Comparison of ENCODE assay signal across 9 mouse cellular contexts in the genomic region with DNA sequence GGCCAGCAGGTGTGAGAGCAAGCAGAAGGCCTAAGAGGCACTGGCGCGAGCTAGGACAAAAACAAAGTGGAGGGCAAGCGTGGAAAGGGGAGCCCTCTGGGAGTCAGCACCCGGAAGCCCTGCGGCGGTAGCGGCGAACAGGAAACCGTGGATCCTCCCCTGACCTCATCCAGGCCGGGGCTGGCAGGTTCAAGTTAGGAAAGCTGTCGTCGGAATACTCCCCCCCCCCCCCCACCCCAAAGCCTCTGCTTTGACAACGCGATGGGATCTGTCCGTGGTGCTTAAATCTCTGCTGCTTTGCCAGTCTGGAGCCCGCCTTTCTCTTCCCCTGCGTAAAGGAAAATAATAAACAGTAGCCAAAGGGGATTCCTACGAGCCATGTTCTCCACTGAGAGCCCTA. TPM values are rescaled to one million over a fixed set of nuclear protein-coding genes. Genes with fewer than 3 reads are reported as not detected.
DNase-seq lines count a peak whose midpoint lies in the region; ATAC-seq and TF ChIP-seq lines count a peak whose summit lies in the region.
"Had no signal": no experiment of that assay in that cellular context is flagged by ENCODE, and none has a peak within 500 bp of the region (broad histone marks: within the 10 kb centered on the region; RNA-seq: fewer than 3 reads in every experiment).

No protein-coding gene starts in this region.

- H3K4me2 ChIP-seq in heart, postnatal 0 days (ENCODE audit: low read depth, low read length), result peak overlapping the region; percentile 19; the same call in 1 of the 2 replicates
- peak overlapping the region; percentile 29; the same call in 1 of the 2 replicates for H3K4me2 ChIP-seq in limb, embryonic 15.5 days
- H3K4me2 ChIP-seq in stomach, embryonic 14.5 days (replicated peaks; ENCODE audit: low read depth, low read length), result peak overlapping the region; percentile 21; the same call in 1 of the 2 replicates

- ATAC-seq in heart, postnatal 0 days (ENCODE audit: insufficient read depth, low read depth), result 0 out of 2 replicates have a peak, but pooled peaks have one; percentile 17
- no peak for ATAC-seq in limb, embryonic 15.5 days (ENCODE audit: insufficient number of reproducible peaks, low FRiP score, low TSS enrichment, low read depth)
- ATAC-seq in stomach, embryonic 14.5 days (ENCODE audit: insufficient number of reproducible peaks, insufficient read depth, low FRiP score, low read depth), result no peak

- no peak for TF ChIP-seq EP300 in heart, postnatal 0 days (IDR thresholded peaks at IDR 0.05; ENCODE audit: low read depth)

- H3K9ac ChIP-seq in heart, postnatal 0 days (replicated peaks; ENCODE audit: low read depth, low read length), result no peak overlapping the region
- H3K9ac ChIP-seq in limb, embryonic 15.5 days, result no peak overlapping the region
- H3K9ac ChIP-seq in stomach, embryonic 14.5 days (replicated peaks; ENCODE audit: low read depth, low read length), result no peak overlapping the region

- peak; percentile 16 for DNase-seq in kidney, adult 2 months
- DNase-seq in kidney, adult 8-10 months, result no peak
- peak; percentile 31 for DNase-seq in c-Kit-positive CD71-negative TER-119-negative erythroid progenitor cells, embryonic 14.5 days (ENCODE audit: low read depth)
- DNase-seq in heart, postnatal 0 days (ENCODE audit: low spot score), result peak; percentile 70
- DNase-seq in cerebellum, adult 11-12 months, result no peak
- no peak for DNase-seq in cerebellum, postnatal 25 days

- H3K27me3 ChIP-seq in kidney, adult 2 months (replicated peaks; ENCODE audit: control insufficient read depth, insufficient read depth, low read length), result no peaks in the 10 kb centered on the region; the same call in none of the 2 replicates
- H3K27me3 ChIP-seq in heart, postnatal 0 days (ENCODE audit: control insufficient read depth, insufficient read depth, low read length), result peaks cover 86% of the 10 kb centered on the region
- peaks cover 91% of the 10 kb centered on the region for H3K27me3 ChIP-seq in limb, embryonic 15.5 days
- peaks cover 62% of the 10 kb centered on the region for H3K27me3 ChIP-seq in stomach, embryonic 14.5 days (ENCODE audit: control insufficient read depth, insufficient read depth, low read length)

- H3K36me3 ChIP-seq in kidney, adult 2 months (ENCODE audit: control insufficient read depth, insufficient read depth, low read length), result no peaks in the 10 kb centered on the region
- H3K36me3 ChIP-seq in heart, postnatal 0 days (replicated peaks; ENCODE audit: control insufficient read depth, insufficient read depth, low read length), result no peaks in the 10 kb centered on the region
- no peaks in the 10 kb centered on the region for H3K36me3 ChIP-seq in limb, embryonic 15.5 days
- H3K36me3 ChIP-seq in stomach, embryonic 14.5 days (ENCODE audit: control insufficient read depth, insufficient read depth, low read length), result no peaks in the 10 kb centered on the region

- H3K4me1 ChIP-seq in kidney, adult 2 months (ENCODE audit: control insufficient read depth, insufficient read depth, low read length), result no peaks in the 10 kb centered on the region
- H3K4me1 ChIP-seq in heart, postnatal 0 days (ENCODE audit: control insufficient read depth, insufficient read depth), result no peaks in the 10 kb centered on the region
- peaks cover 31% of the 10 kb centered on the region for H3K4me1 ChIP-seq in limb, embryonic 15.5 days
- peaks cover 3% of the 10 kb centered on the region; the same call in 1 of the 2 replicates for H3K4me1 ChIP-seq in stomach, embryonic 14.5 days (ENCODE audit: control insufficient read depth, insufficient read depth, low read length)

- H3K9me3 ChIP-seq in heart, postnatal 0 days (replicated peaks; ENCODE audit: control insufficient read depth, low read length), result no peaks in the 10 kb centered on the region
- H3K9me3 ChIP-seq in limb, embryonic 15.5 days, result no peaks in the 10 kb centered on the region
- H3K9me3 ChIP-seq in stomach, embryonic 14.5 days (ENCODE audit: control insufficient read depth, low read depth, low read length), result no peaks in the 10 kb centered on the region

- no peak for TF ChIP-seq CTCF in kidney, adult 2 months (conservative IDR thresholded peaks at IDR 0.05; ENCODE audit: insufficient read depth, insufficient read length, low read depth, low read length)
- TF ChIP-seq CTCF in heart, postnatal 0 days (IDR thresholded peaks at IDR 0.05; ENCODE audit: low read depth), result no peak

- under 1% methylated on average over 18 of the region's 18 CpGs for WGBS in kidney, adult 2 months
- WGBS in heart, postnatal 0 days, result under 1% methylated on average over 16 of the region's 18 CpGs
- under 1% methylated on average over 18 of the region's 18 CpGs for WGBS in limb, embryonic 15.5 days
- under 1% methylated on average over 18 of the region's 18 CpGs for WGBS in stomach, embryonic 14.5 days

- no peak for TF ChIP-seq POLR2A in kidney, adult 2 months (IDR thresholded peaks at IDR 0.05; ENCODE audit: low read depth, low read length)

- H3K27ac ChIP-seq in kidney, adult 2 months (ENCODE audit: insufficient read depth, low read depth, low read length), result no peak overlapping the region
- no peak overlapping the region for H3K27ac ChIP-seq in heart, postnatal 0 days (ENCODE audit: low read depth)
- H3K27ac ChIP-seq in limb, embryonic 15.5 days, result no peak overlapping the region
- no peak overlapping the region for H3K27ac ChIP-seq in stomach, embryonic 14.5 days (ENCODE audit: low read length)

- no peak overlapping the region for H3K4me3 ChIP-seq in kidney, adult 2 months (ENCODE audit: insufficient read depth, low read depth, low read length)
- 0 out of 2 replicates have a peak overlapping the region, but pooled peaks have one; percentile 7 for H3K4me3 ChIP-seq in heart, postnatal 0 days (ENCODE audit: low read depth, low read length)
- H3K4me3 ChIP-seq in limb, embryonic 15.5 days, result peak overlapping the region; percentile 16; the same call in 1 of the 2 replicates
- H3K4me3 ChIP-seq in stomach, embryonic 14.5 days (ENCODE audit: low read depth, low read length), result no peak overlapping the region

RNA-seq across cellular contexts. Expression of a gene that starts 1.7 kb away (rescaled TPM):
- polyA plus RNA-seq in kidney, adult 2 months (2012; rRNA removed), result not detected in 2 replicates
- not detected in 2 replicates for total RNA-seq in heart, postnatal 0 days (2014; rRNA removed; ENCODE audit: low replicate concordance)
- polyA plus RNA-seq in heart, postnatal 0 days (2015; fragmentation: Nextera tagmentation; extraction: Ambion mirVana), result not detected in 2 replicates
- not detected in 2 replicates for polyA plus RNA-seq in limb, embryonic 15.5 days (2015; fragmentation: Nextera tagmentation; extraction: Ambion mirVana)
- not detected in 2 replicates for polyA plus RNA-seq in stomach, embryonic 14.5 days (2014; fragmentation: Nextera tagmentation; extraction: Ambion mirVana)
- total RNA-seq: layer of hippocampus, postnatal 10 days had no signal

Comparison
In these comparisons a context has a peak if more than half of its experiments do, and no peak if none do; other contexts are left out.
1. DNase-seq: peak in kidney, adult 2 months (single experiment), c-Kit-positive CD71-negative TER-119-negative erythroid progenitor cells, embryonic 14.5 days (single experiment) and heart, postnatal 0 days (single experiment); none in kidney, adult 8-10 months (0 of 2), cerebellum, adult 11-12 months (single experiment) and cerebellum, postnatal 25 days (0 of 2).
2. H3K4me3 ChIP-seq: peak in heart, postnatal 0 days (single experiment) and limb, embryonic 15.5 days (single experiment); none in kidney, adult 2 months (single experiment) and stomach, embryonic 14.5 days (single experiment).
3. Peak in every context shown above with its lines, with median percentiles within 50 percentile points of each other: H3K4me2 ChIP-seq.